Mouse (Mus musculus) stomach, postnatal 0 days (tissue): ENCODE measurements around the gene Foxp1.

ENCODE experiments used
- CTCF ChIP-seq: IDR thresholded peaks from 2 replicates; pipeline ENCODE4 v1.5.1; 2016; ENCODE audit warnings: antibody characterized with exemption, low read depth, mild to moderate bottlenecking, moderate library complexity
- EP300 ChIP-seq: optimal IDR thresholded peaks from 2 replicates; pipeline ENCODE3; 2016; ENCODE audit warnings: antibody characterized with exemption

DNA sequence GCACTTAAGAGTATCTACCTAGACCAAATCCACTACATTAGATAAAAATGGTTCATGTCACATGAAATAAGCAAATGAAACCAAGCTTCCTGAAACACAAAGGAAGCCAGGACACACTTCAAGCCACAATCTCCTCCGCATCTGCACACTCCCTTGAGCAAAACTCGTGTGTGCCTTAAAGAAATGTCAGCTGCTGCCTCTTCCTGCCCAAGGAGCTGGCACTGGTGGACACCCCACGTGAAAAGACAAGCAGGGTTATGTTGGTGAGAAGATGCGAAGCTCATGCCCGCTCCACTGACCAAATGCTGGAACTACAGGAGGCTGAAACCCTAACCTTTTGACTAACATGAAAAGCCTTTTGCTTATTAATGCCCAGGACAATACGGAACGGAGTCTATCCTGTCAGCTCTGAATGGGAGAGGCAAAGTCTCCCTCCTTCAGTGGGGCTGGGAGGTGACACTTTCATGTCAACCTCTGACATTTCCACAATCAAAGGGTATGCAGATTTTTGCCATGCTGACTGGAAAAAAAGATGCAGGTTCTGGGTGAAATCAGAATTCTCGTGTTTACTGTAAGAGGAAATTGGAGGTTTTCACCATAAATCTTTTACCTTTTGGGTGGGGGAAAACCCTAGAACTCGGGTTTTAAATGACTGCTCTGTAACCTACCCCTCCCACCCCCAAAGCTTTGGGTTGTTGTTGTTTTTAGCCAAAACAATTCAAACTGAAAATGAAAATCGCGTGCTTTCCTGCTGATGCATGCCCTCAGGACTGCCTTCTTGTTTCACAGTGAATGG, 261.4 kb downstream of the Foxp1 start:
- TF ChIP-seq CTCF: no peak; the same call in 1 of the 2 replicates
- TF ChIP-seq EP300: no peak
